Mouse (Mus musculus) natural killer cell, adult 2 months (primary cell): ENCODE results near the gene Iyd.

Experiments
- DNase-seq, 2 experiments: peaks; one replicate each; pipeline ENCODE4 v3.0.0; 2022; ENCODE audit warnings: low spot score in 2 of 2

Iyd gene

DNA sequence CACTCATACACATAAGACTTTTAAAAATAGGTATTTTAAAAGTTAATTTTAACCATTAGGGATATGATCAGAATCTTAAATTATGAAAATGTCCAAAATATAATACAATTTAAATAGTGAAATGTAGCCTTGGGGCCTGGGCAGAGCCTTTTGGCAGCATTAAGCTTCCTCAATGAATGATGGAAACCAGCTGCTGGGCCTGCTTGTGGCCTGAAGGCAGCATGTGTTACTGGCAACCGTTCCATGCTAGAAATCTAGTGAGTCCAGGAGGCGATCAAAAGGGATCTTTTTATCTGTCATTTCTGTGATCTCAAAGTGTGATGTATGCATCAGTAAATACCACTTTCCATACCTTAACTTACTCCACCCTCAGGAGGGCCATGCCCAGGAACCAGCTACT, 9.3 kb downstream of the Iyd start:
- DNase-seq = no peak

DNA sequence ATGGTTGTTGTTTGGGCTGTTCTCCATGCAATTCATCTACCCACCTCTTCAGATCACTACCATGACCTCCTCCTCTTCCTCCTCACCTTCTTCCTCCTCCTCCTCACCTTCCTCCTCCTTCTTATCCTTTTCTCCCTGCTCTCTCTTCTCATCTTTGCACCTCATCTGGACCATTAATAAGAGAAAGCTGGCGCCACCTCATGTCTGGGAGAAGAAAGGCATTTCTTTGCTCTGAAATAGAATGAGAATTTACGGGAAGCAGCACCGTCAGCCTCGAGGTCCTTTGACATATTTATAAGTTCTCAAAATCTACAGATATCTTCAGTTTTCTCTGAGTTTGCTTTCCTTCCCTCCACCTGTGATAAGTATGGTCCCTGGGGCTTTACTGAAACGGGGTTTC, 15.1 kb downstream of the Iyd start:
- no peak for DNase-seq

DNA sequence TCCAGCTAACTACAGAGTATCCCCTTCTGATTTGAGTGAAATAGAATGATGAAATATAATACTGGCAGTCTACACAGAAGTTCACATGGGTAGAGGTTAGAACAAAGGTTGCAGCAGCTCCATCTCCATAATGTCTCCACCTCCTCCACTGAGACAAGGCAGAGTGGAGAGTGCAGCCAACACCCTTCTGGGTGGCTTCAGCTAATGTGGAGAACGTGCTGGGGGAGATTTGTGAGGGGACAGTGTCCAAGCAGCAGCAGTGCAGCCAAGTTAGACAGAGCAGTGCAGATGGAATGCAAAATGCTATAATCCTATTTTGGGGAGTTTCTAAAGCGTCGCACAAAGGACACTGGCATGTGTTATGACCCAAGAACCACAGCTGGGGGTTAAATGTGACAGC, 16.5 kb downstream of the Iyd start:
- DNase-seq = no peak

DNA sequence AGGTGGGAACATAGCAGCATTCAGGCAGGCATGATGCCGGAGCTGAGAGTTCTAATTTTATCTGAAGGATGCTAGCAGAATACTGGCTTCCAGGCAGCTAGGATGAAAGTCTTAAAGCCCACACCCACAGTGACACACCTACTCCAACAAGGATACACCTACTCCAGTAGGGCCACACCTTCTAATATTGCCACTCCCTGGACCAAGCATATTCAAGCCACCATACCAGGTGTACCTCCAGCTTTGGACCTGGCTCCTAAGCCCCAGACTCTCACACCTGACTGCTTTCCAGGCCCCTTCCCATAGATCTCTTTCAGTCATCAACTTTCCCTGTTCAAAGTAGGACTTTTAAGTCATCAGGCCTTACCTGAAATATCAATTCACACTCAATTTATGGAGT, 19.1 kb downstream of the Iyd start:
- DNase-seq = no peak

DNA sequence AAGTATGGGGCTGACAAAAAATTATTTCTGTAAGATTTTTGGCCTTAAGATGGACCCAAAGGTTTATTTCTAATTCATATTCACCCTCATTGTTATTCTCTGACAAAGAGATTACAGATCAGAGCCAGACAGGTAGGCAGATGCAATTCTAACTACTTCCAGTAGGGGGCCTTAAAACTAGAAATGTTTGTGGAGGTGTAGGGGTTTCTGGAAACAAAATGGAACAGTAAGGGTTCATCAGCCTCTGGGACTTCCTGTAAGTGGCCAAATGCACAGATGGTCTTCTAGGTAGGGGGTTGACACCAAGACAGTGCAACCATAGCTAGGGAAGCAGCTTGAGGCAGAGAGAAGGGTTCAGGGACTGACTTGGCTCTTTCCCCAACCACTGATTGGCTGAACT, 22.1 kb downstream of the Iyd start:
- no peak for DNase-seq

DNA sequence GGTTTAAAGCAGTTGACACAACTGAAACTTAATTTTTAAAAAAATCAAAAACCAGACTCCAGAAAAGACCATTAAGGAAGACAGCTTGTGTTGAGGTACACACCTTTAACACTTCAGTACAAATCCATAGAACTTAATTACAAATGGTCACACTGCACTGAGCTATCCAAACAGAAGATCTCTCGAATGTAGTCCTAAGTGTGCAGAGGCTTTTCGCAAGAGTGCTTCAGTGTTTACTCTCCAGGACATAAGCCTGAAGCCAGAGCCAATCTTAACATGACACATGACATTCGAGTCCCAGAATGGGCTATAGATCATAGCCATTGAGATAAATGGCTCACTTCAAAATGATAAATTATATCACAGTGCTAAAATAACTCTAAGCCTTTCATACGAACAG, 25.1 kb downstream of the Iyd start:
- DNase-seq = no peak

DNA sequence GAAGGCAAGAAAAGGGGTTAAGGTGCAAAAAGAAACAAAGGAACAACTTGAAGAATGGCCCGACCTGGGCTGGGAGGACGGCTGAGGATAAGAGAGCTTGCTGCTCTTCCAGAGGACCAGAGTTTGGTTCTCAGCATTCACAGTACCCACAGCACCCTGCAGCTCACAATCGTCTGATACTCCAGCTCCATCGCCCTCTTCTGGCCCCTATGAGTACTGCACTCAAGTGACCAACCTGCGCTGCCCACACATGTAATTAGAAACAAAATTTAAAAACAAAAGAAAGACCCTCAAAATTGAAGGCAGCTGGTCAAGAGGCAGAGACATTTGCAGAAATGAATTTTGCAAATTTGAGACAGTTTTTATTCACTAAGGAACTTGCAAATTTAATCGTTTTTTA, 27.8 kb downstream of the Iyd start:
- DNase-seq = no peak

DNA sequence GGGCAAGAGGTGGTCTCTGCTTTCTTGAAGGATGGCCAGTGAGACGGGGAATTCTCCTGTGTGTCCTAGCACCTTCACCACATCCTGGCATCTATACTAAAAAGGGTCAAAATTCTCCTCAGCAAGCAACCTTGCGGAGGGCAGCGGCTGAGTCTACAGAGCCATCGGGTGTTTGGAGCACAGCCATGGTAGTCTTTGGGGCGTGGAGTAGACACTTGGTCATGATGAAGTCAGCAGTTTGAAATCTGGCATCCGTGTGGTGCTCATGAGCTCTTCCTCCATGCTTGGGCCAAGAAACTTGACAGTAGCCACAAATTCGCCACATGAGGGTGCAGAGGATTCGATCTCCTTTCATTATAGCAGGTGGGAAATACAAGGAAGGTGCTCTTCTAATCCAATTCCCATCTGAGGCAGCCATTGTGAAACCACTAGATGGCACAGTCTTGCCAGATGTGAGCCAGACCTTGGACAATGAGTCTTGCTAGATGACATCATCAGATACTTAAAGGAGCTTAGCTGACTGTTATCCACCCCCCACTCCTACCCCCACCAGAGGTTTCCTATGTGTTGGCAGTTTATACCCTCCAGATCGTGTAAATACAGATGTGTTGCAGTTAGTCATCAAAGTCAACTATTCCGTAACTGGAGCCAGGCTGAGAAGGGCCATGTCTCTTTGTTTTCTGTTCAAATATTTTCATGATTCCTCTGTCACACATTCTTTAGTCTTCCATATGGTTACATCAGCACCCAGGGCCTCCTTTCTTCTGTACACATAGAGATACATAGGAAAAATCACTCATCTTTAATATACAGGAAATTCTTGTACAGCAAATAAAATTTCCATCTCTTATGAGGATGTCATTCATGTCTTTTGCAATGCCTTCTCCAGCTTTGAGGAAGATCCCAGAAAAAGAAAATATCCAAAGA, 32.9 kb downstream of the Iyd start:
- no peak for DNase-seq

DNA sequence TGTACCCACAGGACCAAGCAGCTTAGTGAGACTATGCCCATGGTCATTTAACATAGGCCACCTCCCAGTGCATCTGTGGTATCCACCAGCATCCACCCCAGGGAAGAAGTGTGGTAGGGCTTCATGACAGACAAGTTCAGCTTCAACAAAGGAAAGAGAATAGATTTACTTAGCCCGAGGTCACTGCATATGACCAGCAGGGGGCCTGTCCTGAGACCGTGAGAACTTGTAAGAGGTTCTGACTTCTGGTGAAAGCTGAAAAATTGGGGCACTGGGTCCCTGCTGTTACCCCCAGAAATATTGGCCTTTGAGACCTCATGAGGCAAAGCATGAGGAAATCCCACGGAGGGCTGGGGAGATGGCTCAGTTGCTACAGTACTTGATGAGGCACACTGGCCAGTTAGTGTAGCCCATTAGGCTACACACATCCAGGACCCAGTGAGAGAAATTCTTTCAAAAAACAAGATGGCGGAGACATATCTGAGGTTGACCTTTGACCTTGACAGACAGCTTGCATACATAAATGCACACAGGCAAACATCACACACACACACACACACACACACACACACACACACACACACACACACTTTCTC, 34.0 kb downstream of the Iyd start:
- peak in 1 of 2 experiments; percentile 2 for DNase-seq

DNA sequence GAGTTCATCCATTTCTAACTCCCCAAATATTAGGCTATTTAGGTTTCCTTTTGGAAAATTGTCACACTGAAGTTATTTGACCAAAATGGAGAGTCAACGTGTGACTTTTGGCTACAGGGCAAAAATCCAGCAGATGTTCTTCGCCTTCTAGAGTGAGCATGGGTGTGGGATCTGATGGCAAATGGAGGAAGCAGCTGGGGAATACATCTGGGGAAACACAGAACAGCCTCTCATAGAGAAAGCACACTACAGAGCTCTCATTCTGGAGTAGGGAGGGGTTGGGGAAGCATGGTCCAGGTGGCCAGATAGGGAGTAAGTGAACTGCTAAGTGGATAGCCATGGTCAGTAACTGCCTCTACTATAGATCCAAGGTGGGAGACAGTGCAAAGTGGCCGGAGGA, 50.6 kb downstream of the Iyd start:
- DNase-seq = no peak

DNA sequence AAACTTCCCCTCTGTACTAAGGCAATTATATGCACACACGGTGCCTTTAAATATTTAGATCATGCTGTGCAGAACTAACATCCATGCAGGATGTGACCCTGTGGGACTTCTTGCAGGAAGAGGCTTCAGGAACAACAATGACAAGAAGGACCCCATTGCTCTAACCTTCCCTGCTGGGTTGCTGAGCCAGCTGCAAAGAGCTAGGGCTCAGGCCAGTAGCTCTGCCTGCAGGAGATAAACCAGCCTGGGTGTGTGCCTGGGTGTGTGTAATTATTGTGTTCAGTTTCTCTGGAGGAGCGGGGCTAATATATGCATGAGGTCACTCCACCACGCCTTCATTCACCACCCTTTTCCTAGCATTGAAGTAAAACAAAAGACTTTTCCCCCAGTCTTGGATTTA, 51.8 kb downstream of the Iyd start:
- no peak for DNase-seq

DNA sequence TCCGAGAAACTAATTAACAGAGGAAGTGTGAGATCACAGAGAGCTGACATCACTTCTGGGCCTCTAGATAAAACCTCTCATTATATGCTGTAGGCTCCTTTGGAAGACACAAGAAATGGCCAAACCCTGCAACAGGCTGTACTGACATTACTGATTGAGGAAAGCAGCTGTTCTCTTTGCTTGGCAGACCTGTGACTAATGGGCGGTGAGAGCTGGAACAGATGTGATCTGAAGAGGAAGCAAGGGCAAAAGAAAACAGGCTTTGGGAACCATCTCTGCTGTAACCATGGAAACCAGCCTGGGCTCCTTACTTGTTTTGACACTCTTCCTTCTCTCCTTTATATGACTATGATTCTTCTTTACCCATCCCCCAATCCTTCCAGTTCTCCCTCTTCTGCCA, 56.7 kb downstream of the Iyd start:
- no peak for DNase-seq

DNA sequence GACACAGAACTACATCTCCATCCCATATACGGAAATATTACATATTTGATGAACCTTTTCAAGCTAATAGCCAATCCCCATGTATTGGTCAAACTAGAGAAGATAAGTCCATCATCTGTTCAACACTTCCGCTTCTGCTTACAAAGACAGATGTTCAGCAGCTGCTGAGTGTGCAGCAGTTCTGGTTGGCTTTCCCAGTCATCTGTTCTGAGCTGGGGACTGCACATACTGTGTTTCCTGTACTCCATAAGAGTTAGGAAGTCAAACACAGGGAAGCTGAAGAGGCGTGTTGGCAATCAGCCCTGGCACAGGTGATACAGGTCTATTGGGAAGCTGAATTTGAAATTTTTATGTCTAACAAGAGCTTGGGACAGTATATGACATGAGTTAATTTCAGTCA, 57.7 kb downstream of the Iyd start:
- no peak for DNase-seq
